Mouse (Mus musculus) forebrain, embryonic 13.5 days (tissue): ENCODE measurements around the gene Lrrc51. TPM values are rescaled to one million over a fixed set of nuclear protein-coding genes. Genes with fewer than 3 reads are reported as not detected.

Experiments
- ATAC-seq: fragments of 200-750 bp; cut with Nextera tagmentation; 2 replicates; pipeline ENCODE4 v1.8.0; 2017
- H3K27ac ChIP-seq: fragments of 300-500 bp; sonication (generic); 2 replicates; pipeline ENCODE4 v1.5.1; 2015; ENCODE audit warnings: inconsistent platforms, mild to moderate bottlenecking, moderate library complexity
- H3K27me3 ChIP-seq: fragments of 300-500 bp; sonication (generic); 2 replicates; pipeline ENCODE4 v1.6.1; 2015; ENCODE audit warnings: mild to moderate bottlenecking, inconsistent platforms
- H3K36me3 ChIP-seq: fragments of 300-500 bp; sonication (generic); 2 replicates; pipeline ENCODE4 v1.6.1; 2015; ENCODE audit warnings: mild to moderate bottlenecking, inconsistent platforms; ENCODE audit not compliant: poor library complexity, severe bottlenecking
- H3K4me1 ChIP-seq: fragments of 300-500 bp; sonication (generic); 2 replicates; pipeline ENCODE4 v1.6.1; 2015; ENCODE audit warnings: inconsistent platforms
- H3K4me2 ChIP-seq: fragments of 300-500 bp; sonication (generic); 2 replicates; pipeline ENCODE4 v1.6.1; 2015; ENCODE audit warnings: inconsistent platforms, mild to moderate bottlenecking, moderate library complexity
- H3K4me3 ChIP-seq: fragments of 300-500 bp; sonication (generic); 2 replicates; pipeline ENCODE4 v1.5.1; 2015; ENCODE audit warnings: mild to moderate bottlenecking, inconsistent platforms
- H3K9ac ChIP-seq: fragments of 300-500 bp; sonication (generic); 2 replicates; pipeline ENCODE4 v1.6.1; 2015; ENCODE audit warnings: mild to moderate bottlenecking, inconsistent platforms
- H3K9me3 ChIP-seq: fragments of 300-500 bp; sonication (generic); replicated peaks from 2 replicates; pipeline ENCODE4 v1.6.1; 2016; ENCODE audit warnings: inconsistent platforms
- WGBS: fragments of 180-500 bp; shearing (Covaris S2); methylation state at CpG from one replicate; pipeline ENCODE4 v1.1.7; 2015; 5-methylcytosine and 5-hydroxymethylcytosine counted together
- polyA plus RNA-seq: library from polyadenylated mRNA; unstranded; fragments of >200 nt; fragmentation: Nextera tagmentation; extraction: Ambion mirVana; gene quantifications from 2 replicates; pipeline ENCODE4 v1.2.1, GENCODE M21; 2015

Lrrc51 gene
- polyA plus RNA-seq = 8.0 and 11.7 TPM in 2 replicates

- ATAC-seq = peak; percentile 99
- Histone ChIP-seq H3K9ac (peak within 1 kb of the TSS; percentile 85), H3K4me2 (peak within 1 kb of the TSS; percentile 77), H3K36me3 (0 out of 2 replicates have a peak, but pooled peaks cover 2% of the 10 kb centered on the region), H3K9me3 (no peaks in the 10 kb centered on the region), H3K27ac (peak within 1 kb of the TSS; percentile 63), H3K4me3 (peak within 1 kb of the TSS; percentile 89), H3K4me1 (peaks cover 28% of the 10 kb centered on the region), H3K27me3 (no peaks in the 10 kb centered on the region)
- WGBS = under 1% methylated on average over 40 of the region's 40 CpGs
Measured at GRCm38 (mm10) chr7:101933751-101934240, at the start of gene Lrrc51, which contains the start of gene Numa1. Gene Lrrc51, minus strand, starts transcription at chr7:101933895. Gene Numa1, plus strand, starts transcription at chr7:101934111.

GRCm38 (mm10) chr7:101982735-101983134, 49.0 kb upstream of the Lrrc51 start:
- H3K27ac ChIP-seq = no peak overlapping the region
- no peak overlapping the region for H3K4me3 ChIP-seq
- H3K9me3 ChIP-seq = no peaks in the 10 kb centered on the region
- no peak overlapping the region for H3K4me2 ChIP-seq
- H3K4me1 ChIP-seq = no peaks in the 10 kb centered on the region
- H3K9ac ChIP-seq = no peak overlapping the region
- 71% methylated on average over 1 of the region's 1 CpGs for WGBS
- H3K27me3 ChIP-seq = no peaks in the 10 kb centered on the region
- H3K36me3 ChIP-seq = peaks cover 43% of the 10 kb centered on the region
- no peak for ATAC-seq

DNA sequence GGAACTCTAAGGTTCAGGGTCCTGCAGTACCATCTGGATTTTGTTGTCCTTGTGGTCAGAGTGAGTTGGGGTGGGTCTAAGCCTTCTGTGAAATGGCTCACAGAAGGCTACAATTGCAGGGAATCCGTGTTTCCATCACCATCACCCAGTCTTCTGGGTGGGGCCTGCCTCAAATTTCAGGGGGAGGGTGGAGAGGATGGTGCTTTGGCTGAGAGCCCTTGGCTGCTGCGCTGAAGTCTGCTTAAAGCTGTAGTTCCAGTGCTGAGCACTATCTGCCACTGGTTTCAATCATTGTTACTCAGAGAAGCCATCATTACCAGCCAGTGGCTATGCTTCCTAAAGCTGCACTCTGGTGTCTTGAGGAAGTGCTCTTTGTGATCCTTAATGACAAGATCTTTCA, 40.8 kb upstream of the Lrrc51 start:
- H3K4me3 ChIP-seq = no peak overlapping the region
- H3K27me3 ChIP-seq = no peaks in the 10 kb centered on the region
- no peak for ATAC-seq
- 80% methylated on average over 2 of the region's 2 CpGs for WGBS
- no peaks in the 10 kb centered on the region for H3K9me3 ChIP-seq
- no peak overlapping the region for H3K4me2 ChIP-seq
- H3K9ac ChIP-seq = no peak overlapping the region
- H3K4me1 ChIP-seq = peaks cover 36% of the 10 kb centered on the region
- 0 out of 2 replicates have a peak overlapping the region, but pooled peaks have one; percentile 0 for H3K27ac ChIP-seq
- H3K36me3 ChIP-seq = peaks cover 18% of the 10 kb centered on the region

- Histone ChIP-seq H3K4me1 (peaks cover 44% of the 10 kb centered on the region), H3K9me3 (no peaks in the 10 kb centered on the region), H3K4me2 (no peak overlapping the region), H3K27me3 (no peaks in the 10 kb centered on the region), H3K9ac (no peak overlapping the region), H3K27ac (no peak overlapping the region), H3K36me3 (peaks cover 15% of the 10 kb centered on the region), H3K4me3 (no peak overlapping the region)
- no peak for ATAC-seq
- WGBS = 85% methylated on average over 3 of the region's 3 CpGs
Measured at GRCm38 (mm10) chr7:101973730-101974129, 40.0 kb upstream of the Lrrc51 start.

- 34% methylated on average over 2 of the region's 2 CpGs for WGBS
- Histone ChIP-seq H3K9me3 (no peaks in the 10 kb centered on the region), H3K4me2 (peak overlapping the region; percentile 75), H3K4me3 (peak overlapping the region; percentile 70), H3K36me3 (peaks cover 7% of the 10 kb centered on the region; the same call in 1 of the 2 replicates), H3K27me3 (no peaks in the 10 kb centered on the region), H3K9ac (peak overlapping the region; percentile 95), H3K4me1 (peaks cover 61% of the 10 kb centered on the region), H3K27ac (peak overlapping the region; percentile 100)
- ATAC-seq = no peak
Measured at GRCm38 (mm10) chr7:101971721-101972120, 38.0 kb upstream of the Lrrc51 start.

DNA sequence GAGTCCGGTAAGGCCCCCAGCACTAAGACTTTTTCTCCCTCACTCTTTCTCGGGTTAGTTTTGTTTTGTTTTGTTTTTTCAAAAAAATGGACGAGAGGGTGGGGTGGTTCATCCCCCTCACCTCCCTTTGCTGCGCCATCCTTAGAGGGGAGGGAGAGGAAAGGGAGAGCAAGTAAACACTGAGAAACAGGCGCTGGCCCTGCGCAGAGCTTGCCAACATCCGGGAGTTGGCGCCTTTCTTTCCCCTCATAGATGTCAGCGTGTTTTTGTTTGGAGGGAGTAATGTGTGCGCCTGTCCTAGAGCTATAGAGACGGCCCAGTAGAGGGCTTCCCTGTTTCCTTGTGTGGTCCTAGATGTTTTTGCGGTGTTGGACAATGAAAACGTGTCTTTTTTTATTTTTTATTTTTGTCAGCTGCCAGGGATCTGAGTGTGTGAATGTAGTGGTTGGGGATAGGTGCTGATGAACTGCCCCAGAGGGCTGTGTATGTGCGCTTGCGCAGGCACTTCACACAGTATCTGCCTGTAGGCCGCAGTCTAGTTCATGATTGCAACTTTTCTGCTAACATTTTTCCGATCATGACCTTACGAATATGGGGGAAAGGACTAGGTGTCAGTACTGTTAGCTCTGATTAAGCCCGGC, 37.2 kb upstream of the Lrrc51 start:
- under 1% methylated on average over 19 of the region's 19 CpGs for WGBS
- ATAC-seq = peak; percentile 76
- peaks cover 64% of the 10 kb centered on the region for H3K4me1 ChIP-seq

GRCm38 (mm10) chr7:101970429-101970775, 36.7 kb upstream of the Lrrc51 start:
- H3K9me3 ChIP-seq = no peaks in the 10 kb centered on the region
- peaks cover 64% of the 10 kb centered on the region for H3K4me1 ChIP-seq
- peak overlapping the region; percentile 70 for H3K4me3 ChIP-seq
- H3K27ac ChIP-seq = peak overlapping the region; percentile 100
- H3K4me2 ChIP-seq = peak overlapping the region; percentile 75
- WGBS = 0% methylated on average over 17 of the region's 17 CpGs
- no peaks in the 10 kb centered on the region for H3K27me3 ChIP-seq
- H3K36me3 ChIP-seq = no peaks in the 10 kb centered on the region
- peak overlapping the region; percentile 95 for H3K9ac ChIP-seq
- peak; percentile 68 for ATAC-seq

More for the DNA sequence above, 37.2 kb upstream of the Lrrc51 start:
- peak overlapping the region; percentile 95 for H3K9ac ChIP-seq
- H3K4me3 ChIP-seq = peak overlapping the region; percentile 70
- H3K4me2 ChIP-seq = peak overlapping the region; percentile 75
- peak overlapping the region; percentile 100 for H3K27ac ChIP-seq
- H3K9me3 ChIP-seq = no peaks in the 10 kb centered on the region
- H3K36me3 ChIP-seq = peaks cover under 1% of the 10 kb centered on the region; the same call in 1 of the 2 replicates
- no peaks in the 10 kb centered on the region for H3K27me3 ChIP-seq

DNA sequence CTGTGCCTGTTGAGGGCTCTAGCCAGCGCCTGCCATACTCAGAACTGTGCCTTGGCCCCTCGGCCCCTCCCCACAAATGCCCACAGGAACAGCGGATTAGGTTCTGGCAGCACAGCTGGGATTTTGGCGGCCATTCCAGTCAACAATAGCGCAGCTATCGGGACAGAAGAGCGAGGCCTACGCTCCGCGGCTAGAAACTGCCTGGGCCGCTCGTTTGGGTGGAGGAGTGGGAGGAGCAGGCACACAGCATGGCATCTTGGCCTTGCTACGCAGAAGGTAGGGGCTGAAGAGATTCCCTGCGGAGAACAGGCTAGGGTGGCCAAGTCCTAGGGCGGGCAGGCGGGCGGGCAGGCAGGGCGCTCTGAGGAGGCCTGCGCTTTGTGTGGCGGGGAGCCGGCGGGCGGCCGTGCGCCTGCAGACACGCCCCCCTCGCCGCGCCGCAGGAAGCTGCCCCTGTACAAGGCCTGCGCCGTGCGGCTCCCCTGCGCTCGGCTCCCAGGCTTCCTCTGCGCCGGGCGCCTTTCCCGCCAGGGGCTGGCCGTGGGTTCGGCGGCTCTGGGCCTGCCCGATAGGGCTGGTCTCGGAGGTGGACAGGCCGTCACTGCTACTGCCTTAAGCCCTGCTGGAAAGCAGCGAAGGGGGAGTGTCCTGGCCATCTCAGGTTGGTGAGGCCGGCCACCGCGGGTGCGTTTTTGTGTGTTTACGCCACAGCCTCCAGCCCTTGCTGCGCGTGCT, 36.2 kb upstream of the Lrrc51 start:
- peak overlapping the region; percentile 75 for H3K4me2 ChIP-seq
- H3K27me3 ChIP-seq = no peaks in the 10 kb centered on the region
- no peaks in the 10 kb centered on the region for H3K36me3 ChIP-seq
- H3K9ac ChIP-seq = peak overlapping the region; percentile 95
- peaks cover 64% of the 10 kb centered on the region for H3K4me1 ChIP-seq
- H3K27ac ChIP-seq = peak overlapping the region; percentile 100
- under 1% methylated on average over 40 of the region's 53 CpGs for WGBS
- no peaks in the 10 kb centered on the region for H3K9me3 ChIP-seq
- H3K4me3 ChIP-seq = peak overlapping the region; percentile 70
- peak; percentile 91 for ATAC-seq

- ATAC-seq = no peak
- Histone ChIP-seq H3K36me3 (no peaks in the 10 kb centered on the region), H3K9me3 (no peaks in the 10 kb centered on the region), H3K27ac (peak overlapping the region; percentile 100), H3K4me1 (peaks cover 57% of the 10 kb centered on the region), H3K27me3 (no peaks in the 10 kb centered on the region), H3K4me2 (peak overlapping the region; percentile 75), H3K4me3 (0 out of 2 replicates have a peak overlapping the region, but pooled peaks have one; percentile 70), H3K9ac (peak overlapping the region; percentile 49)
- 65% methylated on average over 2 of the region's 2 CpGs for WGBS
Measured at GRCm38 (mm10) chr7:101968751-101969150, 35.1 kb upstream of the Lrrc51 start.

DNA sequence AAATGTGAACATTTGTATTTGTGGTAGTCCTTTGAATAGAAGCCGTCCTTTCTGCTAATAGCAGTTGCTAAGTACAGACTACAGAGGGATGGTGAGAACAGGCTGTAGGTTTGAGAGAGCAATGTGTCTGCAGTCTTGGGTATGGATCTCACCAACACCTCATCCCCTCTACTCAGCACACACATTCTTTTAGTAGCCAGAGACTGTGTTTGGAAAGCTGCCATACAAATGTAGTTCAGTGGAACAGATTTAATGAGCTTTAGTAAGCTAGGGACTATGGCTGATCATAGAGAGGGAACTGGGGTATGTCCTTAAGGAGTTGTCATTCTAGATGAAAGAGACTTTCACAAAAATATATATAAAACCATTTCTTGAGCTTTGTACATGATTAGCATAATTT, 33.6 kb upstream of the Lrrc51 start:
- H3K36me3 ChIP-seq = no peaks in the 10 kb centered on the region

DNA sequence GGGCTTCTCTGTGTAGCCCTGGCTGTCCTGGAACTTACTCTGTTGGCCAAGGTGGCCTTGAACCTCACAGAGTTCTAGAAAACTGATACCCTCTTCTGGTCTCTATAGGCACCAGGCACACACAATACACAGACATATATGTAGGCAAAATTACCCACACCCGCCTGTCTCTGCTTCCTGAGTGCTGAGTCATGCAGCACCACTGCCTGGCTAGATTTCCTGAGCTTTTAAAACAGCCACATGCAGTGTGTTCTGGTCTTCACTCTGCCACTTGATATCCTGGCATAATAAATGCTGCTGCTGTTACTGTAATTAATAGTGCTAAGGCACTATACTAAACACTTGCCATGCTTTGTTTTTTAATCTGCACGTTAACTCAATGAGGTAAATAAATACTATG, 31.9 kb upstream of the Lrrc51 start:
- 84% methylated on average over 2 of the region's 2 CpGs for WGBS
- Histone ChIP-seq H3K27ac (no peak overlapping the region), H3K27me3 (no peaks in the 10 kb centered on the region), H3K4me1 (peaks cover 29% of the 10 kb centered on the region), H3K4me3 (no peak overlapping the region), H3K9ac (no peak overlapping the region), H3K9me3 (no peaks in the 10 kb centered on the region), H3K36me3 (no peaks in the 10 kb centered on the region), H3K4me2 (no peak overlapping the region)
- ATAC-seq = no peak

More for the DNA sequence above, 33.6 kb upstream of the Lrrc51 start:
- no peak for ATAC-seq
- H3K27me3 ChIP-seq = no peaks in the 10 kb centered on the region
- H3K4me1 ChIP-seq = peaks cover 42% of the 10 kb centered on the region
- WGBS = 97% methylated on average over 1 of the region's 1 CpGs
- H3K4me3 ChIP-seq = no peak overlapping the region
- no peak overlapping the region for H3K9ac ChIP-seq
- H3K4me2 ChIP-seq = no peak overlapping the region
- no peak overlapping the region for H3K27ac ChIP-seq
- no peaks in the 10 kb centered on the region for H3K9me3 ChIP-seq

GRCm38 (mm10) chr7:101964551-101964950, 30.9 kb upstream of the Lrrc51 start:
- H3K27ac ChIP-seq = no peak overlapping the region
- H3K9me3 ChIP-seq = no peaks in the 10 kb centered on the region
- no peak overlapping the region for H3K4me2 ChIP-seq
- H3K36me3 ChIP-seq = no peaks in the 10 kb centered on the region
- H3K27me3 ChIP-seq = no peaks in the 10 kb centered on the region
- no peak overlapping the region for H3K9ac ChIP-seq
- H3K4me1 ChIP-seq = peaks cover 35% of the 10 kb centered on the region
- no peak overlapping the region for H3K4me3 ChIP-seq
- 97% methylated on average over 4 of the region's 4 CpGs for WGBS
- ATAC-seq = no peak
